In genomic region chr2:128758724-128759340, GRCm38 (mm10) we compare ENCODE assay signal across 9 mouse cellular contexts. TPM values are rescaled to one million over a fixed set of nuclear protein-coding genes. Genes with fewer than 3 reads are reported as not detected.
DNase-seq lines count a peak whose midpoint lies in the region; ATAC-seq lines count a peak whose summit lies in the region.
"Had no signal": no experiment of that assay in that cellular context is flagged by ENCODE, and none has a peak within 500 bp of the region (broad histone marks: within the 10 kb centered on the region; RNA-seq: fewer than 3 reads in every experiment).

No protein-coding gene starts in this region.

- no peak overlapping the region for H3K4me3 ChIP-seq in heart, embryonic 11.5 days (ENCODE audit: low read depth, low read length)
- no peak overlapping the region for H3K4me3 ChIP-seq in stomach, embryonic 16.5 days (replicated peaks; ENCODE audit: low read length)

- H3K4me1 ChIP-seq in heart, embryonic 11.5 days (ENCODE audit: control insufficient read depth, insufficient read depth, low read length), result peaks cover 5% of the 10 kb centered on the region; the same call in 1 of the 2 replicates
- peaks cover 3% of the 10 kb centered on the region for H3K4me1 ChIP-seq in stomach, embryonic 16.5 days (ENCODE audit: control insufficient read depth, insufficient read depth, low read length)

- H3K36me3 ChIP-seq in heart, embryonic 11.5 days (ENCODE audit: control insufficient read depth, insufficient read depth, low read length), result peaks cover 9% of the 10 kb centered on the region
- H3K36me3 ChIP-seq in stomach, embryonic 16.5 days (ENCODE audit: control insufficient read depth, insufficient read depth, low read length), result peaks cover 7% of the 10 kb centered on the region

- no peak for ATAC-seq in heart, embryonic 11.5 days (replicated peaks; ENCODE audit: insufficient number of reproducible peaks, low FRiP score, low TSS enrichment)
- ATAC-seq in stomach, embryonic 16.5 days (ENCODE audit: insufficient read depth, low FRiP score), result peak; percentile 33; the same call in 1 of the 2 replicates
- no peak for ATAC-seq in megakaryocyte-erythroid progenitor cell, adult 5-6 weeks (replicated peaks; ENCODE audit: low FRiP score, low TSS enrichment, poor library complexity, severe bottlenecking)

- H3K4me2 ChIP-seq in heart, embryonic 11.5 days, result no peak overlapping the region
- no peak overlapping the region for H3K4me2 ChIP-seq in stomach, embryonic 16.5 days (ENCODE audit: low read depth, low read length)

- H3K9me3 ChIP-seq in heart, embryonic 11.5 days (replicated peaks; ENCODE audit: control insufficient read depth, low read length), result no peaks in the 10 kb centered on the region
- no peaks in the 10 kb centered on the region for H3K9me3 ChIP-seq in stomach, embryonic 16.5 days (replicated peaks; ENCODE audit: control insufficient read depth, low read length)

- no peak overlapping the region for H3K27ac ChIP-seq in heart, embryonic 11.5 days (ENCODE audit: low read depth, low read length)
- no peak overlapping the region for H3K27ac ChIP-seq in stomach, embryonic 16.5 days (ENCODE audit: low read length)
- H3K27ac ChIP-seq: macrophage had no signal

- H3K9ac ChIP-seq in heart, embryonic 11.5 days (ENCODE audit: low read depth, low read length), result no peak overlapping the region
- no peak overlapping the region for H3K9ac ChIP-seq in stomach, embryonic 16.5 days (ENCODE audit: low read length)

- peak; percentile 52 to 71 for DNase-seq in heart, adult 18-20 months
- DNase-seq in retina, adult 2 months (ENCODE audit: low read depth, low spot score), result peak; percentile 23
- no peak for DNase-seq in retina, embryonic 14.5 days (ENCODE audit: low spot score)
- peak; percentile 56 for DNase-seq in heart, postnatal 4 days
- no peak for DNase-seq in right cerebral cortex, postnatal 10 days (ENCODE audit: low spot score in 2 of 2)

- no peaks in the 10 kb centered on the region for H3K27me3 ChIP-seq in heart, embryonic 11.5 days (ENCODE audit: control insufficient read depth, insufficient read depth, low read length)
- H3K27me3 ChIP-seq in stomach, embryonic 16.5 days (ENCODE audit: control insufficient read depth, insufficient read depth, low read length), result no peaks in the 10 kb centered on the region

- WGBS in heart, embryonic 11.5 days (ENCODE audit: insufficient replicate concordance), result 59% methylated on average over 10 of the region's 10 CpGs
- WGBS in stomach, embryonic 16.5 days, result 46% methylated on average over 10 of the region's 10 CpGs

RNA-seq across cellular contexts. Expression of gene Tmem87b, which starts 59.1 kb away (rescaled TPM):
- 10 to 100 TPM; 20.4 to 21.8 TPM for total RNA-seq in heart, adult 18-20 months (2021)
- 20.4 and 21.4 TPM in 2 replicates for polyA plus RNA-seq in heart, embryonic 11.5 days (2014; fragmentation: Nextera tagmentation; extraction: Ambion mirVana)
- 10 to 100 TPM; 24.5 to 24.6 TPM for total RNA-seq in heart, postnatal 4 days (2021)
- 34.3 and 36.6 TPM in 2 replicates for polyA plus RNA-seq in stomach, embryonic 16.5 days (2015; fragmentation: Nextera tagmentation; extraction: Ambion mirVana)
- 7.7 and 9.4 TPM in 2 replicates for total RNA-seq in megakaryocyte-erythroid progenitor cell, adult 5-6 weeks (2014; fragmentation: Nextera tagmentation)
- 14.3 and 16.2 TPM in 2 replicates for total RNA-seq in megakaryocyte-erythroid progenitor cell, adult 5-6 weeks (2017)

Comparison
In these comparisons a context has a peak if more than half of its experiments do, and no peak if none do; other contexts are left out.
1. DNase-seq: peak in heart, adult 18-20 months (2 of 2), retina, adult 2 months (single experiment) and heart, postnatal 4 days (single experiment); none in retina, embryonic 14.5 days (single experiment) and right cerebral cortex, postnatal 10 days (0 of 2).